Mouse (Mus musculus): Measurements from ENCODE around the gene Tmem268. TPM values are rescaled to one million over a fixed set of nuclear protein-coding genes. Genes with fewer than 3 reads are reported as not detected.

The Tmem268 gene
- 6.3 TPM for polyA plus RNA-seq (2014; fragmentation: Illumina TruSeq; extraction: RNeasy Lipid Tissue Mini Kit (QIAGEN cat#74804); ENCODE audit: low read depth, low replicate concordance)

GRCm38 (mm10) chr4:63558407-63559081, at the start of gene Tmem268:
Gene Tmem268 (plus strand): TSS chr4:63558781.

DNA sequence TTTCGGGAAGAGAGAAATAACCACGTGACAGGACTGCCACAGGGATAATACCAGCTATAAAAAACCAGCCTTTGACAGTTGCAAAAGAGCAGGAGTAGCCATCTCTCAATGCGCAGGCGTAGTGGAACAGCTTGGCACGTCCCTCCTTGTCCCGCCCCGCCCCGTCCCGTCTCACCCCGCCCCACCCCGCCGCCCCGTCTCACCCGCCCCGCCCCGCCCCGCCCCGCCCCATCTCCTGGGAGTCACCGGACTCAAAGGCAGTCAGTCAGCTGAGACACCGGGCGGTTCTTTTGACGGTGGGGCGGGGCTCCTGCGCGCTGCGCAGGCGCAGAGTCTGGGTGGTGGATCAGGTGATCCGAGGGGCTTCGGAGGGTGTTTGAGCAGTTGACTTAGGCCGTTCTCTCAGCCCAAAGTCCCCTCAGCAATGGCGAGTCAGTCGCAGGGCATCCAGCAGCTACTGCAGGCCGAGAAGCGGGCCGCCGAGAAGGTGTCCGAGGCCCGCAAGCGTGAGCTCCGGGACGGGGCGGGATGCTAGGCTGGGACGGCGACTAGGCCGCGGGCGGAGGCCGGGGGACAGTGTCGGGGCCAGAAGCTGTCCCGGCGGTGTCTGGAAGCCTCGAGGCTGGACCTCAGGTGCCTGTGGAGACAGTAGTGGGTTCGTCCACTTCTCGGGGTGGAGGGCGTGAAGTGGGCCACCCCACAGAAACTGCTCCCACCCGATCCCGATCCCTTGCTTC, 13.9 kb upstream of the Tmem268 start, which contains the start of gene Atp6v1g1:
Atp6v1g1 (plus strand) TSS at position 279 of the 737 bp plus-strand sequence.

DNA sequence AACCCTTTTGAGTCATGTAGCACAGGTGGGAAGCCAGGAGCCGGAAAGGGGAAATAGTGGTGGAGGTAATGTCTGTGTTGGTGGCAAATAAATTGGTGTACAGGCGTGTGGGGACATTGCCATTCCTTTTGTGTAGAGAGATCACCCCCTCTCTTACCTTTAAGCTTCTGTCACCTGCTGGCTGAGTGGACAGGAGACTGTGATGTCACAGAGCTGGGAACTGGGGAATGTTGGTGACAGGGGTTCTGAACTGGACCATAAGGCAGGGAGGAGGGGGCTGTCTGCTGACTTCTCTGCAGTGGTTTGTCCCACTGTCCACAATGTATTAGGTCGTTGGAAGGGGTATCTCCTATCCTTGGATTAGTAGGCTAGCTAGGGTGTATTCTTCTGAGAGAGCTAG, 46.4 kb downstream of the Tmem268 start, which contains the start of gene Gm11213:
Gm11213 (minus strand) TSS at position 317 of the 400 bp plus-strand sequence.

DNA sequence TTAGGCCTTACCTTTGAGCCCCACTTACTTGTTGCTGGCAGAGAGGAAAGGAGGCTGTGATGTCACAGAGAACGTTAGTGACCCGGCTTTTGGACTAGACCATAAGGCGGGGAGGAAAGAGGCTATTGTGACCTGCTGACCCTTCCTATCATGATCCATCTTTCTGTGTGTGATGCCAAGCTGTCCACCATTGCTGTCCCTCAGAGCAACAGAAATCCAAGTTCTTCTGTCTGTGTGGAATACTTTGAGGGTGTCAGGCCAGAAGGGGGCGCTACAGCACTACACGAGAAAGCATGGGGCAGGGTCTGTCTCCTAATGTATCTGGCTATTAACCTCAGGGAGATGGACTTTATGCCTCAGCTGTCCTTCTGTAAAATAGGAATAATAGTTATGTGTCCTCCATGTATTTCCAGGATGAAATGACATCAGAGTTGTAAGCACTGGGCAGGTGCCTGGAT, 63.8 kb downstream of the Tmem268 start, which contains the start of gene Tex48:
Tex48 (minus strand) TSS at position 51 of the 458 bp plus-strand sequence.

Other genes with a start within 250 kb of the Tmem268 start
- gene Orm1, start 214.2 kb upstream of the Tmem268 start, polyA plus RNA-seq (2014; fragmentation: Illumina TruSeq; extraction: RNeasy Lipid Tissue Mini Kit (QIAGEN cat#74804); ENCODE audit: low read depth, low replicate concordance), result not detected
- not detected for gene Orm3, start 202.6 kb upstream of the Tmem268 start, polyA plus RNA-seq (2014; fragmentation: Illumina TruSeq; extraction: RNeasy Lipid Tissue Mini Kit (QIAGEN cat#74804); ENCODE audit: low read depth, low replicate concordance)
- gene Orm2, start 196.3 kb upstream of the Tmem268 start, polyA plus RNA-seq (2014; fragmentation: Illumina TruSeq; extraction: RNeasy Lipid Tissue Mini Kit (QIAGEN cat#74804); ENCODE audit: low read depth, low replicate concordance), result not detected
- gene Akna, start 155.4 kb upstream of the Tmem268 start, polyA plus RNA-seq (2014; fragmentation: Illumina TruSeq; extraction: RNeasy Lipid Tissue Mini Kit (QIAGEN cat#74804); ENCODE audit: low read depth, low replicate concordance), result not detected
- 0.49 TPM for gene Whrn, start 62.8 kb upstream of the Tmem268 start, polyA plus RNA-seq (2014; fragmentation: Illumina TruSeq; extraction: RNeasy Lipid Tissue Mini Kit (QIAGEN cat#74804); ENCODE audit: low read depth, low replicate concordance)
- gene Atp6v1g1, start 14.0 kb upstream of the Tmem268 start, polyA plus RNA-seq (2014; fragmentation: Illumina TruSeq; extraction: RNeasy Lipid Tissue Mini Kit (QIAGEN cat#74804); ENCODE audit: low read depth, low replicate concordance), result 545 TPM
- gene Gm11213, start 46.5 kb downstream of the Tmem268 start, polyA plus RNA-seq (2014; fragmentation: Illumina TruSeq; extraction: RNeasy Lipid Tissue Mini Kit (QIAGEN cat#74804); ENCODE audit: low read depth, low replicate concordance), result not detected
- gene Tex48, start 63.6 kb downstream of the Tmem268 start, polyA plus RNA-seq (2014; fragmentation: Illumina TruSeq; extraction: RNeasy Lipid Tissue Mini Kit (QIAGEN cat#74804); ENCODE audit: low read depth, low replicate concordance), result not detected
- gene Gm11214, start 104.6 kb downstream of the Tmem268 start, polyA plus RNA-seq (2014; fragmentation: Illumina TruSeq; extraction: RNeasy Lipid Tissue Mini Kit (QIAGEN cat#74804); ENCODE audit: low read depth, low replicate concordance), result not detected
- gene Tnfsf15, start 186.3 kb downstream of the Tmem268 start, polyA plus RNA-seq (2014; fragmentation: Illumina TruSeq; extraction: RNeasy Lipid Tissue Mini Kit (QIAGEN cat#74804); ENCODE audit: low read depth, low replicate concordance), result 3.6 TPM